Mouse (Mus musculus) cerebellum, postnatal 25 days (tissue): ENCODE measurements around the gene Dcaf11.

ENCODE experiments used
- DNase-seq, 2 experiments: peaks; one replicate each; pipeline ENCODE4 v3.0.0; 2021; ENCODE audit warnings: mixed read lengths in 2 of 2

Dcaf11 gene

DNA sequence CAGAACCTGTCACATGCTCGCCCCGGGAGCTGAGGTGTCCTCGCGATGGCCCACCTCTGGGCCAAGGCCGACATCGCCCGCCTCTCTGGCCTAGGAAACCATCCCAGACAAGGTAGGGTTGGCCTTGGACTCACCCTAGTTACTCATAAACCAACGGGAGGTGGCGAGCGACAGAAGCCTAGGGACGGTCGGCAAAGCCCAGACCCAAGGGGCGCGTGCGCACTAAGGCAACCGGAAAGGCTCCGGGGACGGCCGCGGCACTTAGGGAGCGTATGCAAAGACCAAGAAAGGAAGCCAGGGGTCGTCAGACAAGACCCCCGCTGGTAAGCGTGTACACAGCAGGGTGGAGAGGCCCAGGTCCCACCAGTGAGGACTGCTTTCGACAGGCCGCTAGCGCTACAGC lies at the start of gene Dcaf11:
TSS of gene Dcaf11 (plus strand) at position 208 of the 403 bp plus-strand sequence.
- DNase-seq: peak; percentile 93 to 94

DNA sequence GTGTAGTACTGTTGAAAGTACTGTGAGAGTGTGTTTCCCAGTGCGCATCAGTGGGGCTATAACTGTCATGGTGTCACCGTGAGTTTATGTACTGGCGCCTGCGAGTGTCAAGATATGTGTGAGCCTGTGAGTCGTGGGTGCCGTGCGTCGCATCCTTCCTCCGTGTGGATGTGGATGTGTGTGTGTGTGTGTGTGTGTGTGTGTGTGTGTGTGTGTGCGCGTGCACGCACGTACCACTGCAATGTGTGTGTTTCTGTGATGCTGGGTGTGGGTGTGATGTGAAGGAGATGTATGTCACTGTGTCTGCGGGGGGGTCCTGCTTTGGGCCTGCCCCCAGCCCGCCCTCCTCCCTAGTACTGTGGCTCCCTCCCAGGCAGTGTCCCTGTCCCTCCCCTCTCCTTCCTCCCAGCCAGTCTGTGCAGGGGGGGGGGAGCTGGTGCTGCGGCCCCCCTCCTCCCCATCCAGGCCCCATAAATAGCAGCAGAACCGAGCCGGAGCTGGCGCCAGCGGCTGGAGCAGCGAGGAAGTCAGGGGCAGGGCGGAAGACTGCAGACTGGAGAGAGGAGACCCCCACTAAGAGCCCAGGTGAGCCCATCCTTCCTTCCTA lies 49.6 kb upstream of the Dcaf11 start, which contains the start of gene Cpne6:
TSS of gene Cpne6 (plus strand) at position 321 of the 607 bp plus-strand sequence.
- DNase-seq: no peak

DNA sequence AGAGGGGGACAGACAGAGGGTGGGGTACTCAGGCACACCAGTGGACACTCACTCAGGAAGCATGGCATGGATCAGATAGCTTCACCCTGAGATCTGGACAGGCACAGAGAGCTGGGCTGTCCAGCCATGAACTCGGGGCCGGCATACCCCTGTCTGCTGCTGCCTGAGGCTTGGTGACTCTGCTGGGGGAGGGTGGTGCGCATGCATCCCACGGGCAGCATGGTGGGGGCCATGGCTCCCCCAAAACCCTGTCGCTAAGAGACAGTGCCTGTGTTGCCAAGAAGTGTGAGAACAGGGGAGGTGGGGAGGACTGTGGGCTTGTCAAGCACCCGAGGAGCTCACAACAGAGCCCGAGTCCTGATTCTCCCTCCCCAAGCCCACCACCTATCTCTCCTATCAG lies 48.8 kb upstream of the Dcaf11 start:
- no peak for DNase-seq

DNA sequence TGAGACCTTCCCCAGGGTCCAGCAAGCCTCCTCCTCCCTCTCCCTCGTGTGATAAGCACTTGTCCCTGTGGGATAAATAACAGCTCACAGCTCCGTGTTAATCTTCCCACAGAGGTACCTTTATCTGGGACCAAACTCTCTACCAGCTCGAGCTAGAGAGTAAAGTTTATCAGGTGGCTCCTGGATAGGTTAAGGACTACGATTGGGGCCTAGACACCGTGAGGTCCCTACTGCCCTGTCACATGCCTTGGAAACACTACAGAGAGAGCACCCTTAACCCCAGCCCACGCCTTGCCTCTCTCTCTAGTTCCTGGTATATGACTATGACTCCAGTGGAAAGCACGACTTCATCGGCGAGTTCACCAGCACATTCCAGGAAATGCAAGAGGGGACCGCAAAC lies 45.9 kb upstream of the Dcaf11 start:
- DNase-seq: no peak

DNA sequence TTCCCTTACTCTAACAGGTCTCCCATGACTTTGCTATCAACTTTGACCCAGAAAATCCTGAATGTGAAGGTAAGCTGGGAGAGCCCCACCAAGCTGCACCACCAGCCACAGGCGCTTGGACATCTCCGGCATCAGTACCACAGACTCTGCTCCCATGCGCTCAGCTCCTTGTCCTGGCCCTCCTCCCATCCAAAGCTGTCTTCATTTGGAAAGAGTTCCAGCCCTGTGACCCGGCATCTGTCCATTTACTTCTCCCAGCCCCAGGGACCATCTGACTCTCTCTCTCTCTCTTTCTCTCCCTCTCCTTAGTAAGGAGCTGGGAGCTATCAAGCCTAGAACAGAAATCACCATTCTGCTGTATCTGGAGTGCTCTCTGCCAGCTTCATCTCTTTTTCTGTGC lies 44.0 kb upstream of the Dcaf11 start:
- no peak for DNase-seq

DNA sequence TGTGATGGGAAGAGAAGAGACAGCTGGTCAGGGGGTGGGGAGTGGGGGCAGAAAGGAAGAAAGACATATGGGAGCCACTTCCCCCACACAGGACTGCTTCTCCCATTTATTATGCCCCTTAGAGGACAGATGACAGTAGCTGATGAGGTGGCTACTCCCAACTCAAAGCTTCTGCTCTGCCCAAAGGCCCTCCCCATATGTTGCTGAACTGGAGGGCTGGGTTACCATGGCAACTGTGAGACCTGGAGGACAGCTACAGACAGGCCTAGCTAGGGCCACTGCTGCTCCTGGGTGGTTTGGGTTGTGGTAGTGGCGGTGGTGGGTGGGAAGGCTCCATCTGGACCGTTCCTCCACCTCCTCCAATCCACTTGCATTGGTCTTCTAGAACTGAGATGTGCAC lies 40.9 kb upstream of the Dcaf11 start:
- no peak for DNase-seq

DNA sequence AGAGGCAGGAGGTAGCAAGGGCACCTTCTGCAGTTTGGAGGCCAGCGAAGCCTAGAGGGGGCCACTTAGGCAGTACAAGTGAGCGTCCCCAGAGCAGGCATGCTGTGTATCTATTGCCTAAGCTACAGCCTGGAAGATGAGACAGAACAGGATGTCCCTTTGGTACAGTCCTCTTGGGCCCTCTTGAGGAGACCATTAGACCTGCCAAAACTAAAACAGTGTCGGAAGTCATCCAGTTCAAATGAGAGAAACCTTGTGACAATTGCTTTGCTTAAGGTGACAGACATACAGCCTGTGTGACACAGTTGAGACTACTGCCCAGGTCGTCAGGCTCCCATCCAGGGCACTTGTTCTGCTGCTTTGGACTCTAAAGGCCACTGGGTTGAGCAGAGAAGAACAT lies 40.2 kb upstream of the Dcaf11 start:
- DNase-seq: no peak

DNA sequence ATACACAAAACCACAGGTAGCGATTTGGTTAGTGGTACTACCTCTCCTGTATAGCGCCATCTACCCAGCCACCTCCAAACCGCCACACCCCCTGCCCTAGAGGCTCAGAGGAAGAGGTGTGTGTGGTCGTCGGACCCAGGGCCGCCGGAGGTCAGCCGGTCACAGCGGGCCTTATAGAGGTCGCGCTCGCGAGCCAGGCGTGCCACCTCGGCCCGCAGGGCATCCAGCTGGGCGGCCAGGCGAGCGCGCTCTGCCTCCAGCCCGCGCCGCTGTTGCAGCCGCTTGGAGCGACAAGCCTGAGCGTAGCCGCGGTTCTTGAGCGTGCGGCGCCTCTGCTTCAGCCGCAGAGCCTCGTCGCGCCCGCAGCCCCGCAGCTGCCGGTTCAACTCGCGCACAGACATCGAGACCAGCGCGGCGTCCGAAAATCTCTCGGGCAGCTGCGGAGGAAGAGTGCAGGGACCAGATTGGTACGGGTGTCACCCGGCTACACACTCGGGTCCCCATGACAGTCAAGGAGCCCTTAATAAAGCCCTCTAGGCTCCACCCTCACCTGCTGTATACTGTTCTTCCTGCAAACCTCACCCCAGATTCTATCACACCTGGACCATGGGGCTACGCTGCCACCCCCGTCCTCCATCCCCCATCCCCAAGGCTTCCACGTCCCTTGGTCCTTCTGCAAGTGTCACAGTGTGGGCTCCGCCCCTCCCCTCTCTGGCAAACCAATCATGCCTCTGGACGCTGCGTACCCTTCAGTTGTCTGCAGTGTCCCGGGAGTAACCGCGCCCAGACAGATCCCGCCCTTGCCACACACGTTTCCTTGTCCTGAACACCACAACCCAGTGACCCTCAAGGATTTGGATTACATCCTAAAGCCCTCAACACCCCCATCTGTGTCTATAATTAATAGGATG lies 39.1 kb upstream of the Dcaf11 start:
- peak; percentile 69 to 76 for DNase-seq

DNA sequence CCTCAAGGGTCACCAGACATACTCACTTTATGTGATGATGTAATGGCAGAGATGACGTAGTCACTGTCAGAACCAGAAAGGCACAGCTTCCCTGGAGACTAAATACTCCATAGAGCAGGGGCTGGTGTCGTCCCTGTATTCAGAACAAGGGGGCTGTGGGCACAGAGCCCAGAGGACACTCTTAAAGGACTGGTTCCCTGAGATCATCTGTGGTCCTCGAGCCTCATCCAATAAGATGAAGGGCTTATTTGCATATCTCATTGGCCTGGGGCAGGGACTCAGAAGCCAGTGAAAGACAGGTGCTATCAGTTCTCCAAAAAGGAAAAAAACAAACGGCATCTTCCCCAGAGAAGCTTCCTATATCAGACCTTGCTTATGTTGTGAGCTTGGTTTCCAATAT lies 35.7 kb upstream of the Dcaf11 start:
- no peak for DNase-seq

DNA sequence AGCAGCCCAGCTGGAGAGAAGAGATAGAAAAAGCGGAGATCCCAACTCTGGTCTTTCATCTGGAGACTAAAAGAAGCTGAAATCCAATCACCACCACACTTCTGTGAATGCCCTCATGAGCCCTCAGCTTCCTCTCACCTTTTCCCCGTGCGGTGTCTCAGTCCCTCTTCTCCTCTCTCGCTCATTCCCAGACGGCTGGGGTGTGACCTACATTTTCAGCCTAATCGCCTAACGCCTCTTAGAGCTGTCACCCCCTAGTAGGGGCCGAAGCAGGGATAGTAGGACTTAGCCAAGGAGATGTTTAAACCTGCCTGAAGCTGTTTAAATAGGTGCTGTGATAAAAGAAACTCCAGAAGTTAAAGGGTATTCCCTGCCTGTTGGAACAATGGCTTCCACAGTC lies 35.0 kb upstream of the Dcaf11 start, which contains the start of gene Nrl:
TSS of gene Nrl (minus strand) at position 197 of the 400 bp plus-strand sequence.
- no peak for DNase-seq

DNA sequence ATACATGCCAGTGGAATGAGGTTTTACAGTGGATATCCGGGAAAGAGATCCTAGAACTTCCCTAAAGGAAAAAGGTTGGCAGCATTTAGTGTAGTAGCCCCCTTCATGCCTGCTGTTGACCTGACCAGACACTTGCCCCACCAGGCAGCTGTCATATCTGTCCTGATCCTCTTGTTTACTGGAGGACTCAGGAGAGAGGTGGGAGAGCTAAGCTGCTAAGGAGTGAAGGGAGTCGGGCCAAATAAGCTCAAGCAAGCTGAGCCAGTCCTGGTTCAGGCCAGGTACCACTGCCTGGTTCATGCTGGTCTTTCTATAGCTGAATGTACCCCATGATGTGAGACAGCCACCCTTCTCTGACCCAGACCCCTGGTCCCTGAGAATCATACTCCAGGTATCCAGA lies 33.1 kb upstream of the Dcaf11 start:
- no peak for DNase-seq

DNA sequence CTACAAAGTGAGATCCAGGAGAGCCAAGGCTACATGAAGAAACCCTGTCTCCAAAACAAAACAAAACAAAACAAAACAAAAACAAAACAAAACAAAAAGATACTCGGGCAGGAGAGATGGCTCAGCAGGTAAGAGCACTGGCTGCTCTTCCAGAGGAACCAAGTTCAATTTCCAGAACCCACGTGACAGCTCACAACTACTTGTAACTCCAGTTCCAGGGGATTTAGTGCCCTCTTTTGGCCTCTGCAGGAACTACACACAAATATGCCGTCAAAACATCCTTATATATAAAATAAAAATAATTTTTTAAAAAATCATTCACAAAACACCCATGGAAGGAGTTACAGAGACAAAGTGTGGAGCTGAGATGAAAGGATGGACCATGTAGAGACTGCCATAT lies 31.9 kb upstream of the Dcaf11 start:
- DNase-seq: peak in 1 of 2 experiments; percentile 59

DNA sequence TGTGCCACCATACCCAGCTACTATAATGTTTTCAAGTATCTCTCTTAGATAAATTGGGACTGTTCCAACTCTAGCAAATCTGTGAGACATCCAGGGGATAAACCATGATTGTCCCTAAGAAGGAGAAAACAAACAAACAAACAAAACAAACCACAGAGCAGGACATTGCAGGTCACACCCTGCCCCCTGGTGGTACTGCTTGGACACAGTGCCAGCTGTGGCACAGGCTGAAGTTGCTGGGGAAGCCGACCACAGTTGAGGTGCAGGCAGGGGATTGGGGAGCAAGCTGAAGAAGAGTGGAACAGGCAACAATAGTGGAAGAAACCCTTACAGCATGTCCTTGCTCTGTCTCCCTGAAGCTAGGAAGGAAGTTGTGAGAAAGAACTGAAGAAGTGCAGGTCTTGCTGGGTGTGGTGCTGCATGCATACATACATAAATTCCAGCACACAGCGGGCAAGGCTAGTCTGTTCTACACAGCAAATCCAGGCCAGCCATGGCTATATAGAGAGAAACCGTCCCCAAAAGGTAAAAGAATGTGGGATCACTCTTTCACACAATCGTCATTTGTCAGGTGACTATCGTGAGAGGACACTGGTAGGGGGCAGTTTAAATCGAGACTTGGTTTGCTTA lies 23.6 kb upstream of the Dcaf11 start:
- peak in 1 of 2 experiments; percentile 66 for DNase-seq

DNA sequence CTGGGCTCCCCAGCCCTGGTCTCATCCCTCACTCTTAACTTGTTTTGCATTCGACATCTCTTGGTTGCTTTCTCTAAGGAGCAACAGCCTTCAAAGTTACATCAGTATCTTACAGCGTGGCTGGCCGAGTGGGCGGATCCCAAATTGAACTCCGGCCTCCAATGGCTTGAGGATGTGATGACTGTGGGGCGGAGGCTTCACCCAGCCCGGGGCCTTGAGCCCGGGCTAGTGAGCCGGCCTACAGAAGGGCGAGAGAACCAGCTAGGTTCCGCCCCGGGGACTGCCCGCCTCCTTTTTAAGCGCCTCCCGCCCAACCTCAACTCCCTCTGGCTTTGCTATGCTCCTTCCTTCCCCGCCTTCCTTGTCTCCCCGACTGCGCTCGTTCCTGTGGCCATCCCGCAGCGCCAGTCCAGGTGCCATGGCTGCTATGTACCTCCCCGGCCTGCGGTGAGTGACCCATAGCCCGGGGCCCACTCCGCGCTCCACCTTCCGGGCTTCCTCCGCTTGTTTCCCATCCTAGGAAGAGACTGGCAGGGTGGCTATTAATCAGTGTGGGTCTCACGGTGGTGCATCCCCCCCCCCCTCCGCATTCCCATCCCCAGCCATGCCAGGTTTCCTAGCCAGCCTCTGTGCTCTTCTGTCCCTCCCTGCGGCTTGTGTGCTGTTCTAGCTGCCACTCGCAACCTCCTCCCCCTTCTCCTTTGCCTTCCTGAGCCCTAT lies 19.6 kb upstream of the Dcaf11 start, which contains the start of gene Pck2:
TSS of gene Pck2 (plus strand) at position 200 of the 720 bp plus-strand sequence.
- peak; percentile 89 to 91 for DNase-seq

DNA sequence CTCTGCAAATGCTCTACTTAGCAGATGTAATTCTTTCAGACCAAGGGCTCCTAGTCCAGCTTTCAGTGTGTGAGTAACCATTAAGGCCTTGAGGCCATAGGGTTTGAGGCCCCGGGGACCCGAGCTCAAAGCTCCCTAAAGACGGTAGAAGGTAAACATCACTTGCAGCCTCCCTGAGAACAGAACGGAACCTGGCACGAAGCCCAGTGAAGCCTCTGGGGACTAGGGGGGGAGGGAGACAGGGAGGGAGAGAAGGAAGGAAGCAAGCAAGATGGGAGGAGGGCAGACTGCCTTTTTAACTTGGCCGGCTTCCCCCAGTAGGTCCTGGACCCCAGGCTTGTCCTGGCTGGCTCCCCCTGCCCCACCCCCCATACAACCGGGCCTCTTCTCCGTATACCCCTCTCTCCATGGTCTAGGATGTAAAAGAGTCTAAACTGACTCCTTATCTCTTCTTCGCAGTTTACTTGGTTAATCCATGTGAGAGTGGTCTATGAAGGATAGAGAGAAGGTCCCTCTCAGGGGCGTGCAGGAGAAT lies 19.0 kb upstream of the Dcaf11 start:
- peak; percentile 87 to 90 for DNase-seq

DNA sequence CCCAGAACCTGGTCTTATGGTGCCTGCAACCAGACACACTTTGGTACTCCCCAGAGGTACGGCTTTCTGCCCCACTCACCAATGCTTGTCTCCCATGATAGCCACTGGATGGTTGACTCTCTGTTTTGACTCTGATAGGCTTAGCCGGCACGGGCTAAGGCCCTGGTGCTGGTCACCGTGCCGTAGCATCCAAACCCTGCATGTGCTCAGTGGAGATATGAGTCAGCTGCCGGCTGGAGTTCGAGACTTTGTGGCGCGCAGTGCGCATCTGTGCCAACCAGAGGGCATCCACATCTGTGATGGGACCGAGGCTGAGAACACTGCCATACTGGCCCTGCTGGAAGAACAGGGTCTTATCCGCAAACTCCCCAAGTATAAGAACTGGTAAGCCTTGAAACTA lies 17.5 kb upstream of the Dcaf11 start:
- DNase-seq: no peak

DNA sequence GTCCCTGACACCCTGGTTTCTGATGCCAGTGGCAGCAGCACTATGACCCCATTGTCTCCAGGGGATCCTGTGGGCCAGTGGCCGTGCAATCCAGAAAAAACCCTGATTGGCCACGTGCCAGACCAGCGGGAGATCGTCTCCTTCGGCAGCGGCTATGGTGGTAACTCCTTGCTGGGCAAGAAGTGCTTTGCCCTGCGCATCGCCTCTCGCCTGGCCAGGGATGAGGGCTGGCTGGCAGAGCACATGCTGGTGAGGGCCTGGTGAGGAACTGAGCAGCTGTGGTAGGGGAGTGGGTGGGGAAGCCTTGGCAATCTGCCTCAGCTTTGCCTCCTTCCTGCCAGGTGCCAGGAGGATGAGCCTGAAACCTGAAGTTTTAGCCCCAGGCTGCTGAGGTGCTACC lies 15.5 kb upstream of the Dcaf11 start:
- DNase-seq: peak; percentile 60 to 67

DNA sequence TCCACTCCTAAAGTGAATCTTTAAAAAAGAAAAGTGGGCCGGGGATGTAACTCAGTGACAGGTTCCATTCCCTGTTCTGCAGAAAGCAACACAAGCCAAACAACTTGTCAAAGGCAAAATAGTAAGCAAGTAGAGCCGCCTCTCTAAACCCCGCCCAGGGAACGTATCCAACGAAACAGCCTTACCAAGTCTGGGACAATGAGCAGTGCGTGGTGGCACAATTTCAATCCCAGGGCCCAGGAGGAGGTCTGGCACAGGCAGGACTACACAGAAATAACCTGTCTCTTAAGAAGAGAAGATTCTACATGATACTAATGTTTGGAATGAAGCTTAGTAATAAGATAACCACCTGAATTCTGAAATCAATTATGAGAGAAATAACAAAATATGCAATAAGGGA lies 9.6 kb upstream of the Dcaf11 start:
- peak; percentile 63 to 75 for DNase-seq

DNA sequence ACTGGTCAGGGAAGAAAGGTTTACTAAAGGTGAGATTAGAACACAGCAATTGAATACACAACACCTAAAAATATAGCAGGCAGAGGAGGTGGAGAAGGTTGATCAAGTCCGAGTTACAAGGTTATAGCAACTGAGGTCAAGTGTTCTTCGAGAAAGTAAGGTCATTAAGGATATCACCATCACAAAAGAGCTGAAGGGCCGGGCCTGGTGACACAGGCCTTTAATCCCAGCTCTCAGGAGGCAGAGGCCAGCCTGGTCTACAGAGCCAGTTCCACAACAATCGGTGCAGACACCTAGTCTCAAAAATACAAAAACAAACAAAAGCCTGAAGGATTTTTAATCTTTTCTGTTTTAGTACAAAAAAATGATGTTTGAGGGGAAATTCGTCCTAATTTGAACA lies 8.5 kb upstream of the Dcaf11 start:
- DNase-seq: no peak

DNA sequence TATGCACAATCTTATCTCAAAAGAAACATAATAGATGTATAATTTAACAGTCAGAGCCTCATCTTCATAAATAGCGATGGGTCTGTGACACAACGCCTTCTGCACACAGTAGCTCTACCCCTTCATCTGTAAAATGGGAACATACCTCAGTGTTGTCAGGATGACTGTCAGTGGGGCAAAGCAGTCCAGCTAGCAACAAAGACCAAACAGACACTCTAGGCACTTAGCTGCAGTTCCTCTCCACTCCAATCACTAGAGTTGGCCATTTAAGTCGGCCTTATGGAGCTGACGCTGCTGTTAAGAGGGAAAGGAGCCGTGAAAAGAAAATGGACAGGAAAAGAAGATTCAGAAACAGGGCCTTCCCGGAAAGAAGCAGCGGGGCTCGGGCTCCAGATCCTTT lies 8.0 kb upstream of the Dcaf11 start:
- DNase-seq: no peak

DNA sequence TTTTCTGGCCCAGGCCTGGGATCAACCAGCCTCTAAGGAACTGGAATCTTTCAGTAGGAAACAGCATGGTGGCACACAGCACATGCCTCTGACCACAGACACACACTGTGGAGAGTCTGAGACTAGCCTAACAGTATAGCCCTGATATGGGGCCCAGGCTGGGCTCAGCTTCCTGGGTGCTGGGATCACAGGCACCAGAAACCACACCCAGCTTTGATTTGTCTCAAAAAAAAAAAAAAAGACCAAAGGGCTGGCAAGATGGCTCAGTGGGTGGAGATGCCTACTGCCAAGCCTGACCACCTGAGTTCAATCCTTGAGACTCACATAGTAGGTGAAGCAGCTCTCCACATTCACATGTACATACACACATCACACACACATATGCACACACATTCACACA lies 5.2 kb upstream of the Dcaf11 start:
- DNase-seq: no peak

DNA sequence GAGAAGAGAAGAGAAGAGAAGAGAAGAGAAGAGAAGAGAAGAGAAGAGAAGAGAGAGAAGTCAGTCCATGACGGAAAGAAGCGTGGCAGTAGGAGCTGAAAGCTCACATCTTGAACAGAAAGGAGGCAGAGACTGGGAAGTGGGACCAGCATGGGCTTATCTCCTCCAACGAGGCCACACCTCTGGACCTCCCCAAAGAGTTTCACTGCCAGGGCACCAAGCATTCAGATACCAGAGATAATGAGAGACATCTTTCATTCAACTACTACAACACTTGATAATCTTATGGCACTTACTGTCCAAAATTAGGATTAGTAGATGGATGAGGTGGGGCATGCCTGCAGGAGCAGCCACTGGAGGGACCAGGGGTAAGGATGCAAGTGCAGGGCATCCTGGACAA lies 4.0 kb upstream of the Dcaf11 start:
- DNase-seq: no peak

DNA sequence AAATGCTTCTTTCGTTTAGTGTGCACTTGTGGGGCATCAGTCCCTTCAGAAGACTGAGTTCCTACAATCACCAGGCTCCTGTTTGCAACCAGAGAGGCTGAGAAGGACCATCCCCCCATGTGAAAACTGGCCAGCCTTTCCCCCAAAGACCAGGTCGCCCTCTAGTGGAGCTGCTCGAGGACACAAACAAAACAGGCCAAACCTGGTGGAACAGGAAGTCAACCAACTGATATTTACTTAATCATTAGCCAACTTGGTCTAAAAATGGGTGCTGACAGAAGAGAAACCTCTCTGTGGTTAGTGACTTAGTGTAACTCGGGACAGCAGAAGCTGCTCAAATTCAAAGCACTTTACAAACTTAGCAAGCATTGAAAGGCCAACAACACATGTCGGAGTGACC lies 2.8 kb upstream of the Dcaf11 start:
- peak; percentile 77 to 89 for DNase-seq
